Mouse (Mus musculus) kidney, embryonic 14.5 days (tissue): ENCODE data around the gene Cst12. TPM values are rescaled to one million over a fixed set of nuclear protein-coding genes. Genes with fewer than 3 reads are reported as not detected.

ENCODE experiments used
- polyA plus RNA-seq: library from polyadenylated mRNA; unstranded; fragments of >200 nt; fragmentation: Nextera tagmentation; extraction: Ambion mirVana; gene quantifications from 2 replicates; pipeline ENCODE4 v1.2.1, GENCODE M21; 2014

The Cst12 gene
- polyA plus RNA-seq, 1 experiment from 2014 or later, result not detected

Other genes starting within 250 kb of the Cst12 start
- 109 and 136 TPM in 2 replicates for gene Nxt1, start 116.8 kb upstream of the Cst12 start, polyA plus RNA-seq
- gene Gzf1, start 108.3 kb upstream of the Cst12 start, polyA plus RNA-seq, result 13.8 and 25.9 TPM in 2 replicates
- gene Napb, start 56.9 kb upstream of the Cst12 start, polyA plus RNA-seq, result 1.8 and 2.7 TPM in 2 replicates
- not detected in 2 replicates for gene Cstl1, start 39.0 kb upstream of the Cst12 start, polyA plus RNA-seq
- gene Cst11, start 17.9 kb upstream of the Cst12 start, polyA plus RNA-seq, result not detected in 2 replicates
- not detected in 2 replicates for gene 8030411F24Rik, start 7.4 kb upstream of the Cst12 start, polyA plus RNA-seq
- gene Cst8, start 9.4 kb downstream of the Cst12 start, polyA plus RNA-seq, result not detected in 2 replicates
- not detected in 2 replicates for gene Cst13, start 30.7 kb downstream of the Cst12 start, polyA plus RNA-seq
- gene Cst9, start 45.8 kb downstream of the Cst12 start, polyA plus RNA-seq, result not detected in 2 replicates
- gene 9230104L09Rik, start 75.7 kb downstream of the Cst12 start, polyA plus RNA-seq, result not detected in 2 replicates
- 391 and 459 TPM in 2 replicates for gene Cst3, start 86.3 kb downstream of the Cst12 start, polyA plus RNA-seq
- not detected in 2 replicates for gene Gm1330, start 213.9 kb downstream of the Cst12 start, polyA plus RNA-seq
- not detected in 2 replicates for gene Gm10750, start 227.9 kb downstream of the Cst12 start, polyA plus RNA-seq